Mouse (Mus musculus) NIH3T3 (cell line): ENCODE data around the gene Slc25a36.

Experiments used
- DNase-seq: peaks from one replicate; pipeline ENCODE4 v3.0.0-alpha.2; 2012; ENCODE audit warnings: low read depth

Gene Slc25a36

GRCm38 (mm10) chr9:97111506-97111905, 549 bp upstream of the Slc25a36 start:
- DNase-seq: no peak

- no peak for DNase-seq
Observed at GRCm38 (mm10) chr9:97106481-97107160, 4.3 kb downstream of the Slc25a36 start.

- DNase-seq: no peak
Observed at GRCm38 (mm10) chr9:97105400-97105985, 5.5 kb downstream of the Slc25a36 start.

- DNase-seq: peak; percentile 5
Observed at GRCm38 (mm10) chr9:97103376-97104061, 7.4 kb downstream of the Slc25a36 start.

- DNase-seq: no peak
Observed at GRCm38 (mm10) chr9:97098985-97099384, 12.0 kb downstream of the Slc25a36 start.

- no peak for DNase-seq
Observed at GRCm38 (mm10) chr9:97096180-97096579, 14.8 kb downstream of the Slc25a36 start.

GRCm38 (mm10) chr9:97087850-97088249, 23.1 kb downstream of the Slc25a36 start:
- DNase-seq: no peak

- DNase-seq: no peak
Observed at GRCm38 (mm10) chr9:97084628-97085027, 26.3 kb downstream of the Slc25a36 start.

GRCm38 (mm10) chr9:97081106-97081862, 29.7 kb downstream of the Slc25a36 start:
- DNase-seq: no peak

- DNase-seq: no peak
Observed at GRCm38 (mm10) chr9:97069911-97070310, 41.0 kb downstream of the Slc25a36 start.

- DNase-seq: no peak
Observed at GRCm38 (mm10) chr9:97069466-97069865, 41.5 kb downstream of the Slc25a36 start.

- DNase-seq: peak; percentile 91
Observed at GRCm38 (mm10) chr9:97068201-97069095, 42.5 kb downstream of the Slc25a36 start.

GRCm38 (mm10) chr9:97067761-97068160, 43.2 kb downstream of the Slc25a36 start:
- no peak for DNase-seq

GRCm38 (mm10) chr9:97065885-97066284, 45.1 kb downstream of the Slc25a36 start:
- peak; percentile 6 for DNase-seq

GRCm38 (mm10) chr9:97065216-97065615, 45.7 kb downstream of the Slc25a36 start:
- DNase-seq: no peak

GRCm38 (mm10) chr9:97064161-97064560, 46.8 kb downstream of the Slc25a36 start:
- no peak for DNase-seq

GRCm38 (mm10) chr9:97061696-97062095, 49.3 kb downstream of the Slc25a36 start:
- no peak for DNase-seq

- DNase-seq: no peak
Observed at GRCm38 (mm10) chr9:97056541-97057338, 54.2 kb downstream of the Slc25a36 start.

- DNase-seq: no peak
Observed at GRCm38 (mm10) chr9:97055906-97056305, 55.1 kb downstream of the Slc25a36 start.

GRCm38 (mm10) chr9:97051176-97051575, 59.8 kb downstream of the Slc25a36 start:
- DNase-seq: peak; percentile 23

GRCm38 (mm10) chr9:97046240-97046639, 64.7 kb downstream of the Slc25a36 start:
- no peak for DNase-seq
